Mouse (Mus musculus): ENCODE measurements at regions not wholly inside any gene's neighbourhood (a gene's known extent, or its start where the extent isn't known, plus 50 kb on each side); places are given as distances from the start of the nearest gene placed in this dataset.

DNA sequence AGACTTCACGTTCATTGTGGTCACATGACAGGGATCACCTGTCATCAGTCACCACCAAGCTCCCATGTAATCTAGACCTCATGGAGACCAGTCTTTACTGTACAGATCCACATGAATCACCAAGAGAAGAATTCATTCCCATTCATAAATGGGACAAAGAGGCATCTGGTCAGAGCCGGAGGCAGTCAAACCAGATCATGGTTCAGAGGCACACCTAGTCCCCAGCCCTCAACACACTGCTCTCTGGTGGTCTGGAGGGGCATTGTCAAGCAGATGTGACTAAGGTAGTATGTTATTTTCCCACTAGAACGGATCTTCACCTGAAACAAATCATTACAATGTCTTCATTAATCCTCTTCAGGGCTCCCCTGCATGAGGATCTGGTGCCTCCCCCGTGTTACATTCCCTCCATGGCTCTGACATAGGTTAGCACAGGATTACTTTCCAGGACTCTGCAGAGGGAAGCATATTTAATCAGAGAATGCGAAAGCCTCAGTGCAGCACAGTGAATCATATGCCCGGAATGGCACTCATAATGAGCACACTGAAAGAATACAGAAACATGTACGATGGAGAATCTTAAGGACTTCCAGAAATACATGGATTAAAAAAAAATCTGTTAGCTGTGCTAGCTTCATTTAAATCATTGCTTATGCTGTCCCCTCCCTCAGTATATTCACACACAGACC is 135.4 kb upstream of the Gas1 start:
- TF ChIP-seq CTCF (IDR thresholded peaks at IDR 0.05; ENCODE audit: borderline replicate concordance, extremely low read depth, insufficient read depth, insufficient read length) (peak; percentile 39; the same call in 1 of the 2 replicates), POLR2A (IDR thresholded peaks at IDR 0.05; ENCODE audit: borderline replicate concordance, extremely low read depth, insufficient read depth, insufficient read length, poor library complexity, severe bottlenecking) (no peak)
